Mouse (Mus musculus) cerebellum, adult 2 months (tissue): ENCODE measurements at regions not wholly inside any gene's neighbourhood (a gene's known extent, or its start where the extent isn't known, plus 50 kb on each side); places are given as distances from the start of the nearest gene placed in this dataset.

Experiments
- DNase-seq, 2 experiments: peaks; one replicate each; pipeline ENCODE4 v3.0.0; 2021
- H3K27ac ChIP-seq: fragments of 200-500 bp; 2 replicates; pipeline ENCODE4 v1.5.1; 2012; ENCODE audit warnings: low read length, control low read depth, inconsistent platforms; ENCODE audit not compliant: insufficient read depth
- H3K27me3 ChIP-seq: fragments of 200-500 bp; 2 replicates; pipeline ENCODE4 v1.6.1; 2012; ENCODE audit warnings: inconsistent platforms, mild to moderate bottlenecking, low read length, moderate library complexity; ENCODE audit not compliant: control insufficient read depth, insufficient read depth
- H3K4me1 ChIP-seq: fragments of 200-500 bp; 2 replicates; pipeline ENCODE4 v1.6.1; 2011; ENCODE audit warnings: low read length; ENCODE audit not compliant: control insufficient read depth, insufficient read depth
- H3K4me3 ChIP-seq: fragments of 200-500 bp; replicated peaks from 2 replicates; pipeline ENCODE3; 2011; ENCODE audit warnings: mild to moderate bottlenecking, low read depth, low read length, control low read depth; ENCODE audit not compliant: insufficient read depth
- CTCF ChIP-seq: fragments of 200-500 bp; IDR thresholded peaks from 2 replicates; pipeline ENCODE4 v1.5.1; 2011; ENCODE audit warnings: low read depth, mild to moderate bottlenecking, control low read depth, low read length, moderate library complexity, borderline replicate concordance; ENCODE audit not compliant: insufficient read depth
- POLR2A ChIP-seq: fragments of 200-500 bp; IDR thresholded peaks from 2 replicates; pipeline ENCODE4 v1.6.1; 2011; ENCODE audit warnings: low read length, control low read depth, borderline replicate concordance; ENCODE audit not compliant: insufficient read depth
- WGBS: fragments of 180-500 bp; shearing (Covaris S2); methylation state at CpG from one replicate; pipeline ENCODE4 v1.1.7; 2018; 5-methylcytosine and 5-hydroxymethylcytosine counted together

DNA sequence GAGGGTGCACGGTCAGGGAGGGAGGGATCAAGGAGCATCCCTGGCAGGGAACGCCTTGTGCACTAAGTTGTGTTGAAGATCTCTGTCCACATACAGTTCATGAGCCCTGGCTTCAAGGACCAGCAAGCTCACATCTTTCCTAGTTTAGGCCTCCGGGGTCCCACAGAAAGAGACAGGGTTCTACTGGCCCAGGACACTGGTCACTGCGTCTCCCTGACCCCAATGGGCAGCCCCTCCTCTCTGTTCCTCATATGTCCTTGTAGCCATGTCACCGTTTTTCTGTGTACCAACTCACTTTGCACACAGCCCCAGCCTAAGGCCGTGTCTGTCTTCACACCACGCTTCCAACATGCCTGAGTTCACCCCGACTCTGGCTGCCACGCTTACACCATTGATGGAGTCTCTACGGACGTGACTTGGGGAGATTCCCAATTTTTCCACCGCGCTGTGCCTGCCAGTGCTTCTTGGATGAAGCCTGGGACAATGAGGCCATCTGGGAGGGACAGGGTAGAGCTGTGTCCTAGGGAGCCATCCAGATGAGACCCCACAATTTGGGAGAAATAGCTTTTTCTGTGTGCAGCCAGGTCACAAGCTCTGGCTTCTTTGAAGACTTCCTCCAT, 86.5 kb upstream of the Ret start:
- no peaks in the 10 kb centered on the region for H3K27me3 ChIP-seq
- 28% methylated on average over 13 of the region's 13 CpGs for WGBS
- no peak overlapping the region for H3K4me3 ChIP-seq
- no peak for DNase-seq
- H3K4me1 ChIP-seq, result no peaks in the 10 kb centered on the region
- TF ChIP-seq POLR2A (no peak), CTCF (no peak)
- no peak overlapping the region for H3K27ac ChIP-seq

- 33% methylated on average over 6 of the region's 6 CpGs for WGBS
- Histone ChIP-seq H3K4me3 (no peak overlapping the region), H3K4me1 (no peaks in the 10 kb centered on the region), H3K27ac (no peak overlapping the region), H3K27me3 (no peaks in the 10 kb centered on the region)
- TF ChIP-seq CTCF (no peak), POLR2A (no peak)
- no peak for DNase-seq
Measured at GRCm38 (mm10) chr6:118263951-118264350, 66.4 kb upstream of the Ret start.

- Histone ChIP-seq H3K4me1 (no peaks in the 10 kb centered on the region), H3K4me3 (no peak overlapping the region), H3K27me3 (no peaks in the 10 kb centered on the region; the same call in 1 of the 2 replicates), H3K27ac (no peak overlapping the region)
- no peak for DNase-seq
- TF ChIP-seq CTCF, result no peak
- TF ChIP-seq POLR2A, result no peak
- WGBS, result 79% methylated on average over 5 of the region's 5 CpGs
Measured at GRCm38 (mm10) chr6:118259881-118260280, 62.4 kb upstream of the Ret start.

- no peaks in the 10 kb centered on the region for H3K4me1 ChIP-seq
- no peaks in the 10 kb centered on the region; the same call in 1 of the 2 replicates for H3K27me3 ChIP-seq
- H3K27ac ChIP-seq, result no peak overlapping the region
- no peak overlapping the region for H3K4me3 ChIP-seq
- WGBS, result 20% methylated on average over 5 of the region's 5 CpGs
- peak in 1 of 2 experiments; percentile 11 for DNase-seq
- TF ChIP-seq CTCF, result no peak
- no peak for TF ChIP-seq POLR2A
Measured at GRCm38 (mm10) chr6:118254871-118255270, 57.4 kb upstream of the Ret start.

DNA sequence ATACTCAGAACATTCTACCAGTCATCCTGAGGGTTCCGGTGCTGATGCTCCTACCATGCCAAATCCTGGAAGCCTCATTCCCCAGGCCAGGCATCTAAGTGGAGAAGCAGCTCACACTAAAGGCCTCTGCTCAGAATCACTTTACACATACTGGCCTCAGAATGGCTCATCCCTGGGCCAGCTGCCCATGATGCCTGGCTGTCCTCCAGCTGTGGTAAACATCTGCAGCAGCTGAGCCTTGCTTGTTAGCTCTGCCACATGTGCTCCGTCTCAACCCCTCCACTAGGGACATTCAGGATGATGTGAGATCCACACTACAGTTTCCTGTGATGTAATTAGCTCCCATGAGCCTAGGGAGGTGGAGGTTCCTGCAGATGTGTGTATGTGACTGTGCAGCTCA, 55.2 kb upstream of the Ret start:
- H3K4me1 ChIP-seq, result no peaks in the 10 kb centered on the region
- TF ChIP-seq CTCF, result no peak
- TF ChIP-seq POLR2A, result no peak
- H3K27me3 ChIP-seq, result no peaks in the 10 kb centered on the region; the same call in 1 of the 2 replicates
- WGBS, result 88% methylated on average over 2 of the region's 2 CpGs
- no peak for DNase-seq
- no peak overlapping the region for H3K4me3 ChIP-seq
- H3K27ac ChIP-seq, result no peak overlapping the region

DNA sequence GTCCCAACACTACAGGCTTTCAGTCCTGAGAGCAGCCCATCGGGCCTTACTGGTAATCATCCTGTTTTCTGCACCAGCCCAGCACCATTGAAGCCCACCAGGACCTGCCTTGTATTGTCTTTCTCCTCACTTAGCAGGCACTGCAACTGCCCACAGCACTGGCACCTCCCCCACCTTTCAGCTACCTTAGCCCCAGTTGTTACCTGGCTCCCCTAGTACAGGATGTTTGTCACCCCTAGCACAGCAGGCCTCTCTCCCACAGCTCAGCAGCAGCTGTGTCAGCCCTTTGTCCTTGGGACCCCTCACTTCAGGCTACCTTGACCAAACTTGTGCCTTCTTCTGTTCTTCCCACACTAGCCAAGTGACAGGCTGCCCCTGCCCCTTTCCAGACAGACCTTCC, 53.6 kb upstream of the Ret start:
- H3K4me3 ChIP-seq, result no peak overlapping the region
- no peak for DNase-seq
- H3K27me3 ChIP-seq, result no peaks in the 10 kb centered on the region
- no peak for TF ChIP-seq POLR2A
- H3K4me1 ChIP-seq, result no peaks in the 10 kb centered on the region
- no peak overlapping the region for H3K27ac ChIP-seq
- WGBS, result 82% methylated on average over 1 of the region's 1 CpGs

- no peak for DNase-seq
- Histone ChIP-seq H3K4me3 (no peak overlapping the region), H3K4me1 (no peaks in the 10 kb centered on the region), H3K27me3 (no peaks in the 10 kb centered on the region), H3K27ac (no peak overlapping the region)
- TF ChIP-seq POLR2A (no peak), CTCF (no peak)
- WGBS, result 34% methylated on average over 6 of the region's 6 CpGs
Measured at GRCm38 (mm10) chr6:118250006-118250405, 52.5 kb upstream of the Ret start.
